Mouse (Mus musculus): Measurements from ENCODE around the gene Naif1. TPM values are rescaled to one million over a fixed set of nuclear protein-coding genes. Genes with fewer than 3 reads are reported as not detected.
A peak's percentile ranks its signal among the peaks of the same experiment; 100 is the strongest.

Naif1 gene
- polyA plus RNA-seq, 1 experiment: 0.26 TPM

DNA sequence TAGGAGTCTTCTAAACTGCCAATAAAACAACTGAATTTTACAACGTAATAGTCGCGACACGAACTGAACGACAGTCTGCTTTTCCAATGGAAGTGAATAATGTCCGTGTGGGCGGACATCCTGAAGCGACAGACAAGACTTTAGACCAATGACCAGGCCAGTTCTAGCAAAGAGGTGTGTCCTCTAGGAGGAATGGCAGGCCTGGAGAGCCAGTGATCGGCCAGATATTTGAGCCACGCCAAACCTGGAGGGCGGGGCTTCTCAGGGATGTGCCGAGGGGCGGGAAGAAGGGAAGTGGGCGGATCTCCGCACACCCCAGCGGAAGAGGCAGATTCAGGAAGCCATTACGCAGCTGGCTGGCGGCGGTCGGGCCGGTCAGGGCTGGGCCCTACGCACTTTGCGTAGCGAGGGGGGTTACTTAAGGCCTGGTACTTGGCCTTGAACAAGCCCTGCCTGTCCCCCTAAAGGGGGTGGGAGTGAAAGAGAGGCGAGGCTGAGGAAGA is 1.7 kb downstream of the Naif1 start:
- H3K27me3 ChIP-seq (ENCODE audit: control insufficient read depth): no peaks in the 10 kb centered on the region
- no peaks in the 10 kb centered on the region for H3K9me3 ChIP-seq (ENCODE audit: control insufficient read depth, low read length)
- peaks cover 60% of the 10 kb centered on the region for H3K4me1 ChIP-seq (ENCODE audit: control insufficient read depth)
- peak overlapping the region; percentile 85 for H3K4me3 ChIP-seq (replicated peaks)
- H3K36me3 ChIP-seq (ENCODE audit: control insufficient read depth): peaks cover 25% of the 10 kb centered on the region
- TF ChIP-seq GATA1 (IDR thresholded peaks at IDR 0.05; ENCODE audit: low read length) (peak; percentile 14; the same call in 1 of the 2 replicates), TAL1 (IDR thresholded peaks at IDR 0.05; ENCODE audit: low read length) (no peak)

DNA sequence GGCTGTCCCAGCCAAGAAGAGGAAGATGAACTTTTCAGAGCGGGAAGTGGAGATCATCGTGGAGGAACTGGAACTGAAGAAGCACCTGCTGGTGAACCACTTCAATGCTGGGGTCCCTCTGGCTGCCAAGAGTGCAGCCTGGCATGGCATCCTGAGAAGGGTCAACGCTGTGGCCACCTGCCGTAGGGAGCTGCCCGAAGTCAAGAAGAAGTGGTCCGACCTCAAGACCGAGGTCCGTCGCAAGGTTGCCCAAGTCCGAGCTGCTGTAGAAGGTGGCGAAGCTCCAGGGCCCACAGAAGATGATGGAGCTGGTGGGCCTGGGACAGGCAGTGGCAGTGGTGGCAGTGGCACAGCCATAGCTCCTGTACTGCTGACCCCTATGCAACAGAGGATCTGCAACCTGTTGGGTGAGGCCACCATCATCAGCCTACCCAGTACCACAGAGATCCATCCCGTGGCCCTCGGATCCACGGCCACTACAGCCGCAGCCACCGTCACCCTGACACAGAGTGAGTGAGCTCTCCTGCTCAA is 2.2 kb downstream of the Naif1 start:
- H3K27me3 ChIP-seq (ENCODE audit: control insufficient read depth): no peaks in the 10 kb centered on the region
- TF ChIP-seq GATA1 (IDR thresholded peaks at IDR 0.05; ENCODE audit: low read length) (no peak), TAL1 (IDR thresholded peaks at IDR 0.05; ENCODE audit: low read length) (no peak)
- H3K9me3 ChIP-seq (ENCODE audit: control insufficient read depth, low read length): no peaks in the 10 kb centered on the region
- H3K36me3 ChIP-seq (ENCODE audit: control insufficient read depth): peaks cover 24% of the 10 kb centered on the region
- peaks cover 55% of the 10 kb centered on the region for H3K4me1 ChIP-seq (ENCODE audit: control insufficient read depth)
- peak overlapping the region; percentile 85 for H3K4me3 ChIP-seq (replicated peaks)

DNA sequence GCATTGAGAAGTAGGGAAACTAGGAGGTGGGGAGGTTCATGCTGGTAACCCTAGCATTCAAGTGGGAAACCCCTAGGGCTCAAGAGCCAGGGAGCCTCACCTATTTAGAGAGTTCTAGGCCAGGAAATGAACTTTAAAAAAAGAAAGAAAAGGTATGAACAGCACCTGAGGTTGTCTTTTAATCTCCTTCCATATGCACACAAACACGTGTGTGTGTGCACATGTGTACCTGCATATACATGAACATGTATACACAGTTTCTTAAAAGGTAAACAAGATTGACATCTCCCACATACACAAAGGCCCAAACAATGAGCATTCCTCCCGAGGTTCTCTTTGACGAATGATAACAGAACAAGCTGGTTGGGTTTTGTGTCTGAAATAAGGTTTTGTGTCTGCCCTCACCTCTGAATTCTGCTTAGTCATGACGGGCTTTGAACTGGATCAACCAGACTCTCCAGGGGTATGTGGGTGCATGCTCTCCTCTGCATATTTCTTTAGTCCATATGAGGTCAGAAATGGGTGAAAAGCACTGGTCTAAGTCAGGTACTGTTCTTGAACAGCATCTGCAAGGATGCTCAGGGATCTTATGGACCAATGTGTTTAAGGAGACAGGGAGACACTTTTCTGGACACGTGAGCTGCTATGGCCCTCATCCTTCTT is 3.5 kb downstream of the Naif1 start:
- Histone ChIP-seq H3K9me3 (ENCODE audit: control insufficient read depth, low read length) (no peaks in the 10 kb centered on the region), H3K4me1 (ENCODE audit: control insufficient read depth) (peaks cover 46% of the 10 kb centered on the region), H3K4me3 (replicated peaks) (no peak overlapping the region), H3K27me3 (ENCODE audit: control insufficient read depth) (no peaks in the 10 kb centered on the region), H3K36me3 (ENCODE audit: control insufficient read depth) (peaks cover 17% of the 10 kb centered on the region)
- TF ChIP-seq TAL1 (IDR thresholded peaks at IDR 0.05; ENCODE audit: low read length): no peak
- no peak for TF ChIP-seq GATA1 (IDR thresholded peaks at IDR 0.05; ENCODE audit: low read length)

DNA sequence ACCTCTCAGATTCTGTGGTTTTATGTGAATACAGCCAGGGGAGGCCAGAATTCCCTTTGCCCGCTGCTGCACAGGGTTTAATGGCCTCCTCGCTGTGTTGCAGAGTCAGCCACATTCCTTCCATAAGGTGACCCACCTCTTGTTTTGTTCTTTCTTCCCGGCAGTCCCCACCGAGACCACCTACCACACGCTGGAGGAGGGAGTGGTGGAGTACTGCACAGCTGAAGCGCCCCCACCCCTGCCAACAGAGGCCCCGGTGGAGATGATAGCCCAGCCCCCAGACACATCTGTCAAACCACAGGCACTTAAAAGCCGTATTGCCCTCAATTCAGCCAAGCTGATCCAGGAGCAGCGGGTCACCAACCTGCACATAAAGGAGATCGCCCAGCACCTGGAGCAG is 4.4 kb downstream of the Naif1 start:
- TF ChIP-seq GATA1 (IDR thresholded peaks at IDR 0.05; ENCODE audit: low read length) (no peak), TAL1 (IDR thresholded peaks at IDR 0.05; ENCODE audit: low read length) (no peak)
- Histone ChIP-seq H3K27me3 (ENCODE audit: control insufficient read depth) (no peaks in the 10 kb centered on the region), H3K4me1 (ENCODE audit: control insufficient read depth) (peaks cover 40% of the 10 kb centered on the region), H3K9me3 (ENCODE audit: control insufficient read depth, low read length) (no peaks in the 10 kb centered on the region), H3K36me3 (ENCODE audit: control insufficient read depth) (peaks cover 17% of the 10 kb centered on the region), H3K4me3 (replicated peaks) (no peak overlapping the region)

DNA sequence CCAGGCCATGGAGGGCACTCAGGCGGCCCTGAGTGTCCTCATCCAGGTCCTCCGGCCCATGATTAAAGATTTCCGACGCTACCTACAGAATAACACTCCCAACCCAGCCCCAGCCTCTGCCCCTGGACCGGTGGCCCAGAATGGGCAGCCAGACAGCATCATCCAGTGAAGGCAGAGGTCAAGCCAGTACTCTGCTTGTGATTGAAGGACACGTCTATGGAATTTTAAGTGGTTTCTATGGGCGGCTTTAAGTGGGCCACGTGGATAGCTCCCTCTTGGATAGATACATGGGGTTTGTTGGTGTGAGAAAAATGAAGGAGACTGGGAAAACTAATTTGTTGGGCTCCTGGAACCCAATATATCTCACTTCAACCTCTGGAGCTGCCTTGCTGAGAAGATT is 4.8 kb downstream of the Naif1 start:
- H3K36me3 ChIP-seq (ENCODE audit: control insufficient read depth): peaks cover 17% of the 10 kb centered on the region
- no peak for TF ChIP-seq GATA1 (IDR thresholded peaks at IDR 0.05; ENCODE audit: low read length)
- no peak for TF ChIP-seq TAL1 (IDR thresholded peaks at IDR 0.05; ENCODE audit: low read length)
- H3K27me3 ChIP-seq (ENCODE audit: control insufficient read depth): no peaks in the 10 kb centered on the region
- no peaks in the 10 kb centered on the region for H3K9me3 ChIP-seq (ENCODE audit: control insufficient read depth, low read length)
- no peak overlapping the region for H3K4me3 ChIP-seq (replicated peaks)
- peaks cover 35% of the 10 kb centered on the region for H3K4me1 ChIP-seq (ENCODE audit: control insufficient read depth)

DNA sequence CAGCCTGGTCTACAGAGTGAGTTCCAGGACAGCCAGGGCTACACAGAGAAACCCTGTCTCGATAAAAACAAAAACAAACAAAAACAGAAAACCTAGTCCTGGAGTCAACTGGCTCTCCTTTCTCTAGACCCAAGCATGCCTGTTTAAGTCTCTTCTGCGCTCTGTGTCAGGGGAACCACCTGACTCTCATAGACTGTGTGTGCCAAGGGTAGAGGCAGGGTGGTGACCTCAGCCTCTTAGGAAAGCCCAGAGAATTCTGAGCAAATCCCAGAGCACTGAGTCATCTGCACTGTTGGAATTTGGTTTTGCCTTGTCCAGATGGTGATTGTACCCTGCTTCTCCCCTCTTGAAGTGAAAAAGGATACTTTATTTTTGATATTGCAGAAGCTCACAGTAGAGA is 8.0 kb downstream of the Naif1 start:
- Histone ChIP-seq H3K36me3 (ENCODE audit: control insufficient read depth) (peaks cover 17% of the 10 kb centered on the region), H3K9me3 (ENCODE audit: control insufficient read depth, low read length) (no peaks in the 10 kb centered on the region)

DNA sequence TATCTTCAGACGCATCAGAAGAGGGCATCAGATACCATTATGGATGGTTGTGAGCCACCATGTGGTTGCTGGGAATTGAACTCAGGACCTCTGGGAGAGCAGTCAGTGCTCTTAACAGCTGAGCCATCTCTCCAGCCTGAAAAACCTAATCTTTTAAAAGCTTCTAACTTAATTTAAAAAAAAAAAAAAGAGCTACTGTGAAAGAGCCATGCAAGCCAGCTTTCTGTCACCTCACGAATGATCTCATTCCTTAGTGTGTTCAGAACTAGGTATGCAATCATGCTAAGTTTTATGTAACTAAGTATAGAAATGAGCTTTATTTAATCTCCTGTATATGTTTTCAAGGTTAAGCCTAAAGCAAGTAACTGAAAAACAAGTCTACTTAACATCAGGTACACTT is 9.4 kb downstream of the Naif1 start:
- Histone ChIP-seq H3K4me3 (replicated peaks) (no peak overlapping the region), H3K36me3 (ENCODE audit: control insufficient read depth) (peaks cover 16% of the 10 kb centered on the region), H3K4me1 (ENCODE audit: control insufficient read depth) (peaks cover 5% of the 10 kb centered on the region), H3K9me3 (ENCODE audit: control insufficient read depth, low read length) (no peaks in the 10 kb centered on the region), H3K27me3 (ENCODE audit: control insufficient read depth) (no peaks in the 10 kb centered on the region)
- no peak for TF ChIP-seq TAL1 (IDR thresholded peaks at IDR 0.05; ENCODE audit: low read length)
- TF ChIP-seq GATA1 (IDR thresholded peaks at IDR 0.05; ENCODE audit: low read length): no peak

More for the DNA sequence above, 8.0 kb downstream of the Naif1 start:
- Histone ChIP-seq H3K27me3 (ENCODE audit: control insufficient read depth) (no peaks in the 10 kb centered on the region), H3K4me3 (replicated peaks) (no peak overlapping the region), H3K4me1 (ENCODE audit: control insufficient read depth) (peaks cover 14% of the 10 kb centered on the region)
- TF ChIP-seq GATA1 (IDR thresholded peaks at IDR 0.05; ENCODE audit: low read length): no peak
- no peak for TF ChIP-seq TAL1 (IDR thresholded peaks at IDR 0.05; ENCODE audit: low read length)

DNA sequence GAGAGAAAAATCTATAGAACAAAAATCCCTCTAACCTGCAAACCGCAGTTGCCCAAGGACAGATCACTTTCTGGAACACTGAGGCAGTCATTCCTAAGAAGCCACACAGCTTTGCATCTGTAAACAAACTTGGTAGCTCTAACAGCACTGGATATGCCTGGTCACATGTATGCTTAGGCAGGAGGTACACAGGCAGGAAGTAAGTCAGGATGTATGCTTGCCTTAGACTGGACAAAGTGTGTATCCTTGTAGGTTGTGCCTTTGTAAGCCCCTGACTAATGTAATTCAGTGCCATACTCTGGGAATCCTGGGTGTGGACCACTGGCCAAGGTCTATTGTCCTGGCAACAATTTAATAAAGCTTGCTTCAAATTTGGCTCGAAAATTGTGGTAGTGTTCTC is 13.5 kb downstream of the Naif1 start:
- Histone ChIP-seq H3K4me3 (replicated peaks) (no peak overlapping the region), H3K27me3 (ENCODE audit: control insufficient read depth) (no peaks in the 10 kb centered on the region), H3K9me3 (ENCODE audit: control insufficient read depth, low read length) (no peaks in the 10 kb centered on the region), H3K36me3 (ENCODE audit: control insufficient read depth) (no peaks in the 10 kb centered on the region), H3K4me1 (ENCODE audit: control insufficient read depth) (peaks cover 4% of the 10 kb centered on the region; the same call in 1 of the 2 replicates)
- TF ChIP-seq TAL1 (IDR thresholded peaks at IDR 0.05; ENCODE audit: low read length) (no peak), GATA1 (IDR thresholded peaks at IDR 0.05; ENCODE audit: low read length) (no peak)

DNA sequence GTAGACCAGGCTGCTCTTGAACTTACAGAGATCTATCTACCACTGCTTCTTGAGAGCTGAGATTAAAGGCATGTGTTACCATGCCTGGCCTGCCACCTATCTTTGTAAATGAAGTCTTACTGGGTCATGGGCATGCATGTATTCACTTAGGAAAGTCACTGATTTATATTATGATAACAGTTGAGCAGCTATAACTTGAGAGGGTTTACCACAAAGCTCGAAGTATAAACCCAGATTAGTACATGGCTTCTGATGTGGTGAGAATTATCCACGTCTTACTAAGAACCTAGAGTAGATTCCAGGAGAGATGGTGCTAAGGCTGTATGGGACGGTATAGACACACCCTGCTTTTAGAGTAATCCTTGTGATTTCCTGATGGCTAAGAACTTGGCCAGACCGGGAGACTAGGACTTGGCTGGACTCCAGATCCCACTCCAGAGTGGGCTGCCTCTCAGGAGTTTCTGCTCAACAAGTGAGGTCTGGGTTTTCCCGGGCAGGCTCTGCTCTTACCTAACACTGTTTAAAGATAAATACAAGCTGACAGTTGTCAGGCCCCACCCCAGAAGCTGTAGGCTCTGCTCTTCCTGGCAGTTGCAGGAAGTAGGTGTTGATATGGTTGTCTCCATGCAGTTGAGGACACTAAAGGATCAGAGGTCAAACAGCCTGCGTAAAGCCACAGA is 14.1 kb downstream of the Naif1 start:
- H3K36me3 ChIP-seq (ENCODE audit: control insufficient read depth): no peaks in the 10 kb centered on the region
- no peaks in the 10 kb centered on the region for H3K9me3 ChIP-seq (ENCODE audit: control insufficient read depth, low read length)
- H3K4me3 ChIP-seq (replicated peaks): no peak overlapping the region
- no peaks in the 10 kb centered on the region for H3K27me3 ChIP-seq (ENCODE audit: control insufficient read depth)
- H3K4me1 ChIP-seq (ENCODE audit: control insufficient read depth): peaks cover 4% of the 10 kb centered on the region; the same call in 1 of the 2 replicates
- TF ChIP-seq TAL1 (IDR thresholded peaks at IDR 0.05; ENCODE audit: low read length): no peak
- no peak for TF ChIP-seq GATA1 (IDR thresholded peaks at IDR 0.05; ENCODE audit: low read length)
